ENCODE assay signal across 40 mouse cellular contexts in genomic region chr7:13263851-13264250, GRCm38 (mm10). TPM values are rescaled to one million over a fixed set of nuclear protein-coding genes. Genes with fewer than 3 reads are reported as not detected.
DNase-seq lines count a peak whose midpoint lies in the region; ATAC-seq and TF ChIP-seq lines count a peak whose summit lies in the region.
"Had no signal": no experiment of that assay in that cellular context is flagged by ENCODE, and none has a peak within 500 bp of the region (broad histone marks: within the 10 kb centered on the region; RNA-seq: fewer than 3 reads in every experiment).

No protein-coding gene starts in this region.

- no peaks in the 10 kb centered on the region for H3K27me3 ChIP-seq in Patski
- H3K27me3 ChIP-seq: limb, embryonic 15.5 days; liver, embryonic 13.5 days had no signal

- peak; percentile 72 for DNase-seq in heart, adult 11 months
- DNase-seq in heart, adult 9 months (ENCODE audit: low spot score in 2 of 2), result no peak
- peak; percentile 12 for DNase-seq in right cerebral cortex, adult 18-20 months
- DNase-seq in right cerebral cortex, postnatal 36 days (ENCODE audit: low spot score in 2 of 2), result no peak
- no peak for DNase-seq in Patski (ENCODE audit: low read depth, low spot score)
- no peak for DNase-seq in heart, postnatal 14 days
- DNase-seq: adrenal gland, adult 2 months; adrenal gland, postnatal 36 days; cerebellum, adult 2 months; cerebellum, postnatal 14 days; kidney, adult 8-10 months; kidney, postnatal 4 days; liver, embryonic 13.5 days; lung, adult 2 months; lung, postnatal 10 days; right cerebral cortex, postnatal 25 days; spleen, adult 18-20 months; thymus, adult 2 months; thymus, postnatal 4 days had no signal

- CTCF ChIA-PET in Patski (lab: Charles Lee), result no interaction called here

- intact Hi-C loops in heart, postnatal 14 days (cut with DNase I), result no loop called here

- ATAC-seq in Patski, result peak; percentile 46
- no peak for ATAC-seq in erythroid progenitor cell, adult 5-6 weeks (replicated peaks; ENCODE audit: low FRiP score, poor library complexity, severe bottlenecking)
- ATAC-seq: activated CD4-positive, CD25-positive, alpha-beta regulatory T cell, adult 4 months; hindbrain, embryonic 16.5 days; intestine, embryonic 16.5 days had no signal

- in situ Hi-C loops in Patski (cut with MboI; ENCODE audit: low pct_unique_long_range_greater_than_20kb), result no loop called here

- POLR2A ChIA-PET in Patski (lab: Charles Lee), result no interaction called here

- no peak for TF ChIP-seq CTCF in Patski (IDR thresholded peaks at IDR 0.05)

RNA-seq across cellular contexts. Expression of gene Lig1, which starts 13.2 kb away (rescaled TPM):
- polyA plus RNA-seq in Patski (2021), result 33.2 TPM
- total RNA-seq in erythroid progenitor cell, adult 5-6 weeks (2015; ENCODE audit: low replicate concordance), result 174 and 196 TPM in 2 replicates
- 133 and 162 TPM in 2 replicates for total RNA-seq in erythroid progenitor cell, adult 5-6 weeks (2017; ENCODE audit: low replicate concordance)
- 1 to 10 TPM; 4.9 to 7.0 TPM for total RNA-seq in heart, postnatal 14 days (2021)

RNA-seq across cellular contexts. Expression of gene Zswim9, which starts 14.7 kb away (rescaled TPM):
- polyA plus RNA-seq in Patski (2021), result 12.0 TPM
- 5.9 and 8.6 TPM in 2 replicates for total RNA-seq in erythroid progenitor cell, adult 5-6 weeks (2015; ENCODE audit: low replicate concordance)
- total RNA-seq in erythroid progenitor cell, adult 5-6 weeks (2017; ENCODE audit: low replicate concordance), result 5.1 and 7.1 TPM in 2 replicates
- 1 to 10 TPM; 5.9 to 6.4 TPM for total RNA-seq in heart, postnatal 14 days (2021)

RNA-seq across cellular contexts. Expression of gene Vmn1r89, which starts 51.0 kb away (rescaled TPM):
- polyA plus RNA-seq in Patski (2021), result not detected
- not detected in 2 replicates for total RNA-seq in erythroid progenitor cell, adult 5-6 weeks (2015; ENCODE audit: low replicate concordance)
- not detected in 2 replicates for total RNA-seq in erythroid progenitor cell, adult 5-6 weeks (2017; ENCODE audit: low replicate concordance)
- total RNA-seq in heart, postnatal 14 days (2021), result not detected
- total RNA-seq: adrenal gland, adult 2 months; adrenal gland, postnatal 36 days; gastrocnemius, adult 8-10 months; gastrocnemius, postnatal 4 days; heart, adult 8-10 months; heart, postnatal 25 days; left cerebral cortex, postnatal 10 days had no signal
- polyA plus RNA-seq: activated CD4-positive, CD25-positive, alpha-beta regulatory T cell, adult 4 months; adrenal gland, adult 2 months; cerebellum, adult 2 months; cortical plate, adult 2 months; embryonic facial prominence, embryonic 14.5 days; erythroblast, embryonic 14.5 days; G1E; heart, embryonic 14.5 days; hindbrain, embryonic 11.5 days; hindbrain, embryonic 16.5 days; intestine, embryonic 16.5 days; kidney, postnatal 0 days; limb, embryonic 10.5 days; limb, embryonic 15.5 days; liver, embryonic 13.5 days; lung, adult 2 months; midbrain, embryonic 16.5 days; neural tube, embryonic 14.5 days; stomach, embryonic 16.5 days; thymus, adult 2 months had no signal

Comparison
In these comparisons a context has a peak if more than half of its experiments do, and no peak if none do; other contexts are left out.
1. DNase-seq: peak in heart, adult 11 months (single experiment) and right cerebral cortex, adult 18-20 months (single experiment); none in heart, adult 9 months (0 of 2), right cerebral cortex, postnatal 36 days (0 of 2), Patski (single experiment) and heart, postnatal 14 days (0 of 2).
2. RNA of gene Lig1, which starts 13.2 kb away (total RNA-seq): 133 to 196 TPM in erythroid progenitor cell, adult 5-6 weeks; 4.9 to 7.0 TPM in heart, postnatal 14 days; every median in the first group is over 10 times any median in the second.